Mouse (Mus musculus): Measurements from ENCODE around the gene Ttc39a.

Ttc39a gene

GRCm38 (mm10) chr4:109463892-109464291, 57.5 kb downstream of the Ttc39a start:
- no peak for DNase-seq

GRCm38 (mm10) chr4:109467687-109468086, 61.3 kb downstream of the Ttc39a start:
- no peak for DNase-seq

- DNase-seq: no peak
Observed at GRCm38 (mm10) chr4:109471606-109472005, 65.2 kb downstream of the Ttc39a start.

GRCm38 (mm10) chr4:109472566-109472965, 66.1 kb downstream of the Ttc39a start:
- no peak for DNase-seq

- DNase-seq: no peak
Observed at GRCm38 (mm10) chr4:109475078-109475477, 68.7 kb downstream of the Ttc39a start.

GRCm38 (mm10) chr4:109475577-109476553, 69.4 kb downstream of the Ttc39a start:
- peak; percentile 48 for DNase-seq

GRCm38 (mm10) chr4:109476554-109477014, 70.2 kb downstream of the Ttc39a start:
- peak; percentile 91 for DNase-seq

- no peak for DNase-seq
Observed at GRCm38 (mm10) chr4:109477454-109477853, 71.0 kb downstream of the Ttc39a start.

GRCm38 (mm10) chr4:109481424-109481823, 75.0 kb downstream of the Ttc39a start:
- no peak for DNase-seq

GRCm38 (mm10) chr4:109482701-109483100, 76.3 kb downstream of the Ttc39a start:
- no peak for DNase-seq

- DNase-seq: no peak
Observed at GRCm38 (mm10) chr4:109484621-109485020, 78.2 kb downstream of the Ttc39a start, which contains the start of gene Rnf11. TSS of gene Rnf11 (minus strand) at chr4:109484728.

- DNase-seq: no peak
Observed at GRCm38 (mm10) chr4:109488812-109489211, 82.4 kb downstream of the Ttc39a start.

- DNase-seq: no peak
Observed at GRCm38 (mm10) chr4:109493581-109493980, 87.2 kb downstream of the Ttc39a start.
